16 mouse cellular contexts compared by ENCODE assay signal in genomic region chr7:98903884-98904283, GRCm38 (mm10).
DNase-seq lines count a peak whose midpoint lies in the region; ATAC-seq and TF ChIP-seq lines count a peak whose summit lies in the region.
"Had no signal": no experiment of that assay in that cellular context is flagged by ENCODE, and none has a peak within 500 bp of the region (broad histone marks: within the 10 kb centered on the region; RNA-seq: fewer than 3 reads in every experiment).

No protein-coding gene starts in this region.

- H3K4me3 ChIP-seq in kidney, adult 2 months (ENCODE audit: insufficient read depth, low read depth, low read length): no peak overlapping the region
- no peak overlapping the region for H3K4me3 ChIP-seq in neural tube, embryonic 13.5 days
- no peak overlapping the region for H3K4me3 ChIP-seq in neural tube, embryonic 15.5 days (replicated peaks)
- no peak overlapping the region for H3K4me3 ChIP-seq in forebrain, embryonic 13.5 days
- H3K4me3 ChIP-seq: embryonic facial prominence, embryonic 10.5 days; heart, adult 2 months; hindbrain, embryonic 12.5 days; limb, embryonic 13.5 days; midbrain, embryonic 13.5 days had no signal

- ATAC-seq in neural tube, embryonic 13.5 days (ENCODE audit: low read depth): no peak
- ATAC-seq in neural tube, embryonic 15.5 days (ENCODE audit: low FRiP score): no peak
- no peak for ATAC-seq in forebrain, embryonic 13.5 days
- no peak for ATAC-seq in inflammation-experienced regulatory T-cells, adult 6 months

- no peak for TF ChIP-seq POLR2A in kidney, adult 2 months (IDR thresholded peaks at IDR 0.05; ENCODE audit: low read depth, low read length)

- H3K9me3 ChIP-seq in neural tube, embryonic 13.5 days: no peaks in the 10 kb centered on the region
- H3K9me3 ChIP-seq in neural tube, embryonic 15.5 days (replicated peaks): no peaks in the 10 kb centered on the region
- H3K9me3 ChIP-seq in forebrain, embryonic 13.5 days (replicated peaks): no peaks in the 10 kb centered on the region
- H3K9me3 ChIP-seq: hindbrain, embryonic 12.5 days; limb, embryonic 13.5 days; midbrain, embryonic 13.5 days had no signal

- H3K27ac ChIP-seq in kidney, adult 2 months (ENCODE audit: insufficient read depth, low read depth, low read length): no peak overlapping the region
- H3K27ac ChIP-seq in neural tube, embryonic 13.5 days (replicated peaks): peak overlapping the region; percentile 42; the same call in 1 of the 2 replicates
- no peak overlapping the region for H3K27ac ChIP-seq in neural tube, embryonic 15.5 days (replicated peaks)
- H3K27ac ChIP-seq in forebrain, embryonic 13.5 days: no peak overlapping the region
- H3K27ac ChIP-seq: embryonic facial prominence, embryonic 10.5 days; heart, adult 2 months; hindbrain, embryonic 12.5 days; limb, embryonic 13.5 days; midbrain, embryonic 13.5 days had no signal

- no peak for TF ChIP-seq CTCF in kidney, adult 2 months (conservative IDR thresholded peaks at IDR 0.05; ENCODE audit: insufficient read depth, insufficient read length, low read depth, low read length)

- H3K9ac ChIP-seq in neural tube, embryonic 13.5 days: no peak overlapping the region
- H3K9ac ChIP-seq in neural tube, embryonic 15.5 days (replicated peaks): no peak overlapping the region
- H3K9ac ChIP-seq in forebrain, embryonic 13.5 days: no peak overlapping the region
- H3K9ac ChIP-seq: hindbrain, embryonic 12.5 days; limb, embryonic 13.5 days; midbrain, embryonic 13.5 days had no signal

- 30% methylated on average over 5 of the region's 5 CpGs for WGBS in kidney, adult 2 months
- 55% methylated on average over 5 of the region's 5 CpGs for WGBS in neural tube, embryonic 13.5 days
- 63% methylated on average over 5 of the region's 5 CpGs for WGBS in neural tube, embryonic 15.5 days
- 53% methylated on average over 5 of the region's 5 CpGs for WGBS in forebrain, embryonic 13.5 days

- no peaks in the 10 kb centered on the region for H3K36me3 ChIP-seq in kidney, adult 2 months (ENCODE audit: control insufficient read depth, insufficient read depth, low read length)
- H3K36me3 ChIP-seq in neural tube, embryonic 13.5 days: no peaks in the 10 kb centered on the region
- no peaks in the 10 kb centered on the region for H3K36me3 ChIP-seq in neural tube, embryonic 15.5 days
- 0 out of 2 replicates have a peak, but pooled peaks cover 3% of the 10 kb centered on the region for H3K36me3 ChIP-seq in forebrain, embryonic 13.5 days (ENCODE audit: poor library complexity, severe bottlenecking)
- H3K36me3 ChIP-seq: embryonic facial prominence, embryonic 10.5 days; hindbrain, embryonic 12.5 days; limb, embryonic 13.5 days; midbrain, embryonic 13.5 days had no signal

- H3K4me2 ChIP-seq in neural tube, embryonic 13.5 days: no peak overlapping the region
- H3K4me2 ChIP-seq in neural tube, embryonic 15.5 days: no peak overlapping the region
- H3K4me2 ChIP-seq in forebrain, embryonic 13.5 days: no peak overlapping the region
- H3K4me2 ChIP-seq: hindbrain, embryonic 12.5 days; midbrain, embryonic 13.5 days had no signal

- H3K27me3 ChIP-seq in kidney, adult 2 months (replicated peaks; ENCODE audit: control insufficient read depth, insufficient read depth, low read length): no peaks in the 10 kb centered on the region
- H3K27me3 ChIP-seq in neural tube, embryonic 13.5 days: no peaks in the 10 kb centered on the region
- H3K27me3 ChIP-seq in neural tube, embryonic 15.5 days (replicated peaks): no peaks in the 10 kb centered on the region
- H3K27me3 ChIP-seq in forebrain, embryonic 13.5 days: no peaks in the 10 kb centered on the region
- H3K27me3 ChIP-seq: hindbrain, embryonic 12.5 days; midbrain, embryonic 13.5 days had no signal

- peak; percentile 46 to 53 for DNase-seq in adrenal gland, adult (ENCODE audit: inconsistent age in 2 of 2, low spot score in 1 of 2)
- DNase-seq in adrenal gland, postnatal 4 days (ENCODE audit: low spot score in 2 of 2): no peak
- DNase-seq in kidney, adult 2 months: peak; percentile 33
- DNase-seq in kidney, postnatal 25 days: no peak
- DNase-seq: cerebellum, adult 9-10 months; heart, adult 2 months; retina, postnatal 1 day; thymus, postnatal 25 days had no signal

- H3K4me1 ChIP-seq in kidney, adult 2 months (ENCODE audit: control insufficient read depth, insufficient read depth, low read length): peaks cover 12% of the 10 kb centered on the region
- H3K4me1 ChIP-seq in neural tube, embryonic 13.5 days (replicated peaks): peaks cover 37% of the 10 kb centered on the region
- H3K4me1 ChIP-seq in neural tube, embryonic 15.5 days: peaks cover 30% of the 10 kb centered on the region
- H3K4me1 ChIP-seq in forebrain, embryonic 13.5 days: peaks cover 6% of the 10 kb centered on the region; the same call in 1 of the 2 replicates

Comparison
In these comparisons a context has a peak if more than half of its experiments do, and no peak if none do; other contexts are left out.
1. DNase-seq: peak in adrenal gland, adult (2 of 2) and kidney, adult 2 months (single experiment); none in adrenal gland, postnatal 4 days (0 of 2) and kidney, postnatal 25 days (0 of 2).